Mouse (Mus musculus) heart, embryonic 12.5 days (tissue): ENCODE measurements at regions not wholly inside any gene's neighbourhood (a gene's known extent, or its start where the extent isn't known, plus 50 kb on each side); places are given as distances from the start of the nearest gene placed in this dataset.
A peak's percentile ranks its signal among the peaks of the same experiment; 100 is the strongest.

Experiments
- ATAC-seq: fragments of 200-750 bp; cut with Nextera tagmentation; 2 replicates; pipeline ENCODE4 v1.8.0; 2017; ENCODE audit warnings: moderate TSS enrichment, moderate library complexity; ENCODE audit not compliant: insufficient number of reproducible peaks, low FRiP score
- H3K27ac ChIP-seq: fragments of 300-500 bp; sonication (generic); 2 replicates; pipeline ENCODE4 v1.5.1; 2016; ENCODE audit warnings: mild to moderate bottlenecking, moderate library complexity; ENCODE audit not compliant: poor library complexity, severe bottlenecking
- H3K27me3 ChIP-seq: fragments of 300-500 bp; sonication (generic); replicated peaks from 2 replicates; pipeline ENCODE4 v1.6.1; 2016; ENCODE audit warnings: mild to moderate bottlenecking, moderate library complexity
- H3K36me3 ChIP-seq: fragments of 300-500 bp; sonication (generic); 2 replicates; pipeline ENCODE4 v1.6.1; 2016; ENCODE audit warnings: mild to moderate bottlenecking, moderate library complexity
- H3K4me1 ChIP-seq: fragments of 300-500 bp; sonication (generic); replicated peaks from 2 replicates; pipeline ENCODE4 v1.6.1; 2016; ENCODE audit warnings: mild to moderate bottlenecking
- H3K4me2 ChIP-seq: fragments of 300-500 bp; sonication (generic); 2 replicates; pipeline ENCODE4 v1.6.1; 2016; ENCODE audit warnings: mild to moderate bottlenecking, moderate library complexity
- H3K4me3 ChIP-seq: fragments of 300-500 bp; sonication (generic); 2 replicates; pipeline ENCODE4 v1.5.1; 2016; ENCODE audit warnings: mild to moderate bottlenecking
- H3K9ac ChIP-seq: fragments of 300-500 bp; sonication (generic); 2 replicates; pipeline ENCODE4 v1.6.1; 2016; ENCODE audit warnings: mild to moderate bottlenecking, moderate library complexity
- H3K9me3 ChIP-seq: fragments of 300-500 bp; sonication (generic); replicated peaks from 2 replicates; pipeline ENCODE4 v1.6.1; 2016; ENCODE audit warnings: mild to moderate bottlenecking, moderate library complexity
- WGBS: fragments of 180-500 bp; shearing (Covaris S2); methylation state at CpG from one replicate; pipeline ENCODE4 v1.1.7; 2016; 5-methylcytosine and 5-hydroxymethylcytosine counted together

DNA sequence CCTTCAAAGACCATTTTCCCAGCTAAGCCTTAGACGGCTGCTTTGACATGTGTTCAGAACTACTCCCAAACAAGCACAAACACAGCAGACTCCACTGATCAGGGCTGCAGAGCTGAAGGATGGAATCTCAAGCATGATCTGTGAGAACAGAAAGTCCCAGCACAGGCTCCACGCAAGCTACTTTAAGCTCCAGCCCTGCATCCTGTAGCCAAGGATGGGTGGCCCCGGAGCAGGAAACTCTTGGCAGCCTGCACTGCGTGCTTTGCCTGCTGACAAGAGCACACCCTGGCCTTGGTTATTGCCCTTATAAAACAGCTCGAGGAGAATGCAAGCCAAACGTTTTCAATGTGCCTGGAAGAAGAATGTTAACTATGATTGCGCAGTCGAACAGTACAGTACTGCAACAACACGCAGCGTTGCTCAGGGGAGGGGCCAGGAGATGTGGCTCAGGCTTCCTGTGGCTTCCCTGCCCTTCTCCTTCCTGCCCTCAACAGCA is 581.5 kb upstream of the Klf4 start:
- Histone ChIP-seq H3K9ac (0 out of 2 replicates have a peak overlapping the region, but pooled peaks have one; percentile 39), H3K36me3 (no peaks in the 10 kb centered on the region), H3K4me3 (peak overlapping the region; percentile 10; the same call in 1 of the 2 replicates), H3K4me2 (peak overlapping the region; percentile 51), H3K27me3 (no peaks in the 10 kb centered on the region), H3K9me3 (no peaks in the 10 kb centered on the region), H3K27ac (peak overlapping the region; percentile 71), H3K4me1 (peaks cover 12% of the 10 kb centered on the region)
- peak; percentile 80 for ATAC-seq
- 13% methylated on average over 10 of the region's 10 CpGs for WGBS

DNA sequence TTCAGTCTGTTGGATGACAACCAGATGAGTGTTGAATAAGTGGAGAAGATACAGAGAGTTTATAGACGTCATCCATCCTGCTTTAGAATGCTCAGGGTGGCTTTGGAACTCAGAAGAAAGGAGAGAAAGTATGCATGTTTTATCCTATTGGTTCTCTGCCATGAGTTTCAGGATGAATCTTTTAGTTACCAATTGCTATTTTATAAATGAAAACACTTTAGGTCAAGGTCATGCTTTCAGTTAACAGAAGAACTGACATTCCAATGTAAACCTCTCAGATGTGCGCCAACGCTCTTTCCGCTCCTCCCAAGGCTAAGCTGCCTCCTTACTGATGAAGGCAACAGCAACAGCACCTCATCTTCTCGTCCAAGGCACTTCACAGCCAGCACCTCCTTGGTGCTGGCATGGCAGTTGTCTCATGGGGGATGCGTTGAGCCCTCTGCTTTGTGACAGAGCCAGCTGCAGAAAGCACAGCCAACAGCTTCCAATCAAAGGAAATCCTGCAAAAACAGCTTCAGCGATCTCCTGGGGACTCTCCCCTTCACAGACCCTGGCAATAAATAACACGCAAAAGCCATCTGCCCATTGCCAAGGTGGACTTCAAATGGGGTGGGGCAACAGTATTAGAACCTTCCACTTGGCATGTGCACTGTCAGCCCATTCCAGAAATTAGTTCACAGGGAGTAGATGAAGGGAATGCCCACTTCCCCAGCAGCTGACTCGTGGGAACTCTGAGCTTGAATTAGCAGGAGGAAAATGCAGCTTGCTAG is 580.9 kb upstream of the Klf4 start:
- 0 out of 2 replicates have a peak overlapping the region, but pooled peaks have one; percentile 39 for H3K9ac ChIP-seq
- H3K4me1 ChIP-seq = peaks cover 12% of the 10 kb centered on the region
- H3K27me3 ChIP-seq = no peaks in the 10 kb centered on the region
- peak; percentile 15; the same call in 1 of the 2 replicates for ATAC-seq
- H3K9me3 ChIP-seq = no peaks in the 10 kb centered on the region
- no peaks in the 10 kb centered on the region for H3K36me3 ChIP-seq
- WGBS = 46% methylated on average over 9 of the region's 9 CpGs
- no peak overlapping the region for H3K4me3 ChIP-seq
- H3K4me2 ChIP-seq = peak overlapping the region; percentile 51
- H3K27ac ChIP-seq = peak overlapping the region; percentile 71

DNA sequence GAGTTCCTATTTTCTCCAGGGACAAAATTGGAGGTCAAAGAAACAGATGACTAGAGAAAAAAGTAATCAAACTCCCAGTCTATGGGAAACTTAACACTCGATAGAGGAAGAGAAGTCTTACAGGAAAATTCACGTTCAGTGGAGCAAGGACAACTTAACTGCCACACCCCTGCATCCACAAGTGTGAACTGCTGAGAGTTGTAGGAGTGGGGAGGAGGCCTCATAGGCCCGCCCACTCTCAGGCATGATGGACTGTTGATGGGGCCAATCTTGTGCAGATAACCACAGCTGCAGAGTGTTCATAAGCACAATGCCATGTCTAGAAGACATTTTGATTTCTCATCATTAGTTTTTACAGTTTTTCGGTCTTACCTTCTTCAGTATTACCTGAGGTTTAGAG is 574.7 kb upstream of the Klf4 start:
- Histone ChIP-seq H3K27ac (no peak overlapping the region), H3K9me3 (no peaks in the 10 kb centered on the region), H3K4me1 (no peaks in the 10 kb centered on the region), H3K4me3 (no peak overlapping the region), H3K27me3 (no peaks in the 10 kb centered on the region), H3K4me2 (no peak overlapping the region), H3K9ac (no peak overlapping the region), H3K36me3 (no peaks in the 10 kb centered on the region)
- no peak for ATAC-seq
- 60% methylated on average over 4 of the region's 4 CpGs for WGBS

DNA sequence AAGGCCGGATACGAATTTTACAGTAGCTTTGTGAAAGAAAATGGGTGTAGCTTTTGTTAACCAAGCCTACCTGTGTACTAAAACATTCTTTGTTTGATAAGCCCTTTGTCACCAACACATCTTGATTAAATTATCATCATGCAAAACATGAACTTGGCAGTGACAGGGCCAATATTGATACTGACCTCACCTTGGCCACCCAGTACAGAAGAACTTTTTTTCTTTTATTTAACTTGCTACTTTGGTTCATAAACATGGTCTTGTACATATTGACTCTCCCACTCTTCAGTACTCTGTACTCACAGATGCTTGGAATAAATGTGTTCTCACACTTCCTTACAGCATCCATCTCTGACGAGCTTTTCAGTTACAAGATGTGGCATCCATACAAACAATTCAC is 570.0 kb upstream of the Klf4 start:
- H3K4me3 ChIP-seq = no peak overlapping the region

DNA sequence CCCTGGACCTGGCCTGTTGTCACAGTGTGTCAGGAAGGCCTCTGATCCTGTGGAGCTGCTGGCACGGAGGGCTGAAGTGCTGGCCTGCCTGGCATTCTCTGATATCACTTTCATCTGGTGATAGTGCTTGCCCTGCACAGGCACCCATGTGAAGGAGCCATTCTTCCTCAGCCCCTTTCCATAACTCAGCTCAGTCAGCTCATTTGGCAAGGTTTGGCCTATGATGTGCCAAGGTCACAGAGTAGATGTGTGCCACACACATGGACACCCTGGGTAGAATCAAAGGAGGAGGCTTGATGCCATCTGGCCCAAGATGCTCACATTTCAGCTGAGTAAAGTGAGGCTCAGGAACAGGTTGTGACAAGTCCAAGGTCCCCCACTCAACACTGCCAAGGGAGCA is 558.5 kb upstream of the Klf4 start:
- Histone ChIP-seq H3K4me2 (no peak overlapping the region), H3K27ac (no peak overlapping the region), H3K36me3 (no peaks in the 10 kb centered on the region), H3K27me3 (no peaks in the 10 kb centered on the region), H3K9ac (no peak overlapping the region), H3K9me3 (no peaks in the 10 kb centered on the region), H3K4me1 (peaks cover 10% of the 10 kb centered on the region; the same call in 1 of the 2 replicates), H3K4me3 (no peak overlapping the region)
- no peak for ATAC-seq
- WGBS = 60% methylated on average over 1 of the region's 1 CpGs

More for the DNA sequence above, 570.0 kb upstream of the Klf4 start:
- WGBS = 79% methylated on average over 3 of the region's 3 CpGs
- Histone ChIP-seq H3K36me3 (no peaks in the 10 kb centered on the region), H3K4me2 (no peak overlapping the region), H3K27ac (no peak overlapping the region), H3K9me3 (no peaks in the 10 kb centered on the region), H3K9ac (no peak overlapping the region), H3K27me3 (no peaks in the 10 kb centered on the region), H3K4me1 (no peaks in the 10 kb centered on the region)
- no peak for ATAC-seq

DNA sequence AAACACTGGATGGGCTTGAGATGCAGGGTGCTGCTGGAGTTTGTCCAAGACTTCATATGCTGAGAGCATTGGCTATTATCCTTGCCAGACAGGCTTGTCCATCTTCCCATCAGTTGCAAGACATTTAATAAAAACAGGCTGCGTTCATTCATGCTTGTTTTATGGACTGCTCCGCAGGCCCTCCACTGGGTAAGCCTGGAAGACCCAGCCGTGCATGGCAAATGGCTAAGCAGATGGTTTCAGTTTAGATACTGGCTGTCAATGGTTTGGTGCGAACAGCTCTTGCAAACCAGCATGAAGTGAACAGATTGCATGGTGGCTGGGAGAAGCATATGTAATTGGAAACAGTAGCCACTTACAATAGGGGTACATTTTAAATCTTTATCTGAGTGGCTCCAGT is 556.4 kb upstream of the Klf4 start:
- H3K27ac ChIP-seq = no peak overlapping the region
- no peaks in the 10 kb centered on the region for H3K36me3 ChIP-seq
- no peaks in the 10 kb centered on the region for H3K9me3 ChIP-seq
- H3K4me2 ChIP-seq = no peak overlapping the region
- H3K4me3 ChIP-seq = no peak overlapping the region
- no peak for ATAC-seq
- H3K9ac ChIP-seq = no peak overlapping the region
- H3K4me1 ChIP-seq = peaks cover 10% of the 10 kb centered on the region; the same call in 1 of the 2 replicates
- H3K27me3 ChIP-seq = no peaks in the 10 kb centered on the region
- 59% methylated on average over 4 of the region's 4 CpGs for WGBS

DNA sequence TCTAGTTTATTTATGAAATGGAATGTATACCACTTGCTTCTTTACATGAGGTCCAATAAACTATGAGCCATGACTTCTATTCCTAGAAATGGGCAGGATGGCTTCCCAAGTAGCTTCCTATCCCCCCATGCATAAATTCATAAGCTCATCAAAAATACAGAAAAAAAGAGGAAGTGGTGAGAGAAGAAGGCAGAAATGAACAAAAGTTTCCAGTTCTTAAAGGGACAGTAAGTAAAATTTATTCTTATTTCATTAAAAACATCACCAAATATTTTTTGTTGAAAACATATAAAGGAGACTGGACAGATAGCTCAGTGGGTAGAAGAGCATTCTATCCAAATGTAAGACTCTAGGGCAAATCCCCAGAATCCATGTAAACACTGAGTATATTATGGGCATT is 554.0 kb upstream of the Klf4 start:
- H3K27me3 ChIP-seq = no peaks in the 10 kb centered on the region
- no peak for ATAC-seq
- no peaks in the 10 kb centered on the region for H3K9me3 ChIP-seq

DNA sequence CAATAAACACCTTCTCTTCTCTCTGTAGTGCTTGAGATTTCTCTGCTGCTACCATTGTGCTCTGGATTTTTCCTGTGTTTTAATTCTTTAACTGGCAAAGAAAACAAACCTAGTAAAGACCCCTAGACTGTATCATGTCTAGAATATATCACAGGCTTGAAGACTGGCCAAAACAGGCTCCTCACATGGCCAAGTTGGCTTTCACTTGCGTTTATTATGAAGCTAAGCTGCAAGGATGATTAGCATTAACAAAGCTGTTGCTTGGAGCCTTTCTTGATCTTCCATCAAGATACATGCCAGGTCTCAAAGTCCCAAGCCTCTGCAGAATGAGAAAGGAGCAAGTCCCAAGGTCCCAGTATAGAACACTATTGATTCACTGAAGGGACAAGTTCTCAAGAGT is 551.9 kb upstream of the Klf4 start:
- Histone ChIP-seq H3K4me2 (no peak overlapping the region), H3K4me1 (no peaks in the 10 kb centered on the region), H3K36me3 (no peaks in the 10 kb centered on the region), H3K27ac (no peak overlapping the region), H3K9ac (no peak overlapping the region), H3K27me3 (no peaks in the 10 kb centered on the region), H3K4me3 (no peak overlapping the region), H3K9me3 (no peaks in the 10 kb centered on the region)
- 57% methylated on average over 1 of the region's 1 CpGs for WGBS
- no peak for ATAC-seq

More for the DNA sequence above, 554.0 kb upstream of the Klf4 start:
- no peak overlapping the region for H3K9ac ChIP-seq
- no peak overlapping the region for H3K4me3 ChIP-seq
- H3K27ac ChIP-seq = no peak overlapping the region
- no peak overlapping the region for H3K4me2 ChIP-seq
- H3K36me3 ChIP-seq = no peaks in the 10 kb centered on the region
- peaks cover 6% of the 10 kb centered on the region; the same call in 1 of the 2 replicates for H3K4me1 ChIP-seq

DNA sequence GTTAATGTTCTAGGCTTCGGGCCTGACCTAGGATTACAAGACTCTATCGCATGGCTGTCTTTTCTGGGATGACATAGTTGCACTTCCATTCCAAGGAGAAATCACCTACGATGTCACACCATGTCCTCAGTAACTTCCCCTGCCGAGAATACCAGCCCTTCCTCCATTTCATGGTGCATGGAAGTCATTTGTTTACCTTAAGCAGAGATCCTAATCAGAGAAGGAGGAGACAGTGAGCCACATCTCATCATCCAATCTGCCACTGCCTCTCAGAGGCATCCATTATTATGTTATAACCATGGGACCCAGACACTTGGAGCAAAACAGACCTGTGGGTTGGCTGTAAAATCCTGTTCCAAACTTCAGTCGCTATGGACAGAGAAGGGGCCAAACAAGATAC is 550.1 kb upstream of the Klf4 start:
- Histone ChIP-seq H3K4me1 (no peaks in the 10 kb centered on the region), H3K9ac (no peak overlapping the region), H3K27ac (no peak overlapping the region), H3K36me3 (no peaks in the 10 kb centered on the region), H3K27me3 (no peaks in the 10 kb centered on the region), H3K9me3 (no peaks in the 10 kb centered on the region), H3K4me2 (no peak overlapping the region), H3K4me3 (no peak overlapping the region)
- no peak for ATAC-seq
- 78% methylated on average over 5 of the region's 5 CpGs for WGBS

DNA sequence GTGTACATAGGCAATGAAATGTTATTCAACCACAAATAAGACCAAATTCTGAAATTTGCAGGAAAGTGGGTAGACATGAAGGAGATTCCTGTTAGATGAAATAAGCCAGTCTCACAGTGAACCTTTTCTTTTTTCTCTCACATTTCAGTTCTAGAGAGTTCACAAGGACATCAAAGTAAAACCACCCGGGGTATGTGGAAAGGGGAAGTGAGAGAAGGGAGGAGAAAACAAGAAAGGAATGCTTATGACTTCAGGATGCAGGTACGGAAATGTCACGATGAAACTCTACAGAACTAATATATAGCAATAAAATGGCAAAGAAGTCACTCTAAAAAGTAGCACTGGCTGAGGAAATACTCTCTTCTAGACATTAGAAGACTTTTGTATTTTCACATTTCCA is 548.7 kb upstream of the Klf4 start:
- no peaks in the 10 kb centered on the region for H3K36me3 ChIP-seq
- H3K9ac ChIP-seq = no peak overlapping the region
- H3K4me2 ChIP-seq = no peak overlapping the region
- no peaks in the 10 kb centered on the region for H3K9me3 ChIP-seq
- H3K4me3 ChIP-seq = no peak overlapping the region
- H3K27me3 ChIP-seq = no peaks in the 10 kb centered on the region
- no peak overlapping the region for H3K27ac ChIP-seq
- H3K4me1 ChIP-seq = no peaks in the 10 kb centered on the region
- no peak for ATAC-seq
- WGBS = 61% methylated on average over 3 of the region's 3 CpGs

DNA sequence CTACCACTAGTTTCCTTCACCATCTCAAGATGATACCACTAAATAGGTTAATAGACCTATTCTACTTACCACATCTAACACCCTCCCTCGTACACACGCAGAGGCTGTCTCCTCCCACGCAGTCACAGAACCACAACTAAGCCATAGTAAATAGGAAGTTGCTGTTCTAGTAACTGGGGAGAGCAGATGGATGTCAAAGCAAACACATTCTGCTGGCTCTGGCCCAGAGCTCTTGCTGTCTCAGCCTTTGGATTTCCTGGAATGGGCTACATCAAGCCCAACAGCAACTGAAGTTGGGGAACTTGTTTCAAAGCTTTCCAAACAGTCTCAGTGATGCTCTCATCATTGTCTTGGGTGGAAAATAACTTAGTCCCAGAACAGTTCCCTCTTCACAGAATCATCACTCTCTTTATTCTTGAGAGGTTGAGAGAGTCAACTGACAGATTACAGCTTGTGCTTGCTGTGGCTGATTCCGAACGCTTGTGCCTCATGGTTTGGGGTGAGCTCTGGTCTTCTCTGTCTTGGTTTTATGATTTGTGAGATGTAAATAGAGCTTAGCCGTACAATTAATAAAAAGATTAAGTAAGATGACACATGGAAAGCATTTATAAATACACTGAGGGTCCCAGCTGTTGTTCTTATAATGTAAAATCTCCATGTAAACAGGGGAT is 538.5 kb upstream of the Klf4 start:
- WGBS = 68% methylated on average over 6 of the region's 6 CpGs
- Histone ChIP-seq H3K9ac (no peak overlapping the region), H3K27me3 (no peaks in the 10 kb centered on the region), H3K27ac (no peak overlapping the region), H3K9me3 (no peaks in the 10 kb centered on the region), H3K36me3 (no peaks in the 10 kb centered on the region), H3K4me1 (no peaks in the 10 kb centered on the region), H3K4me3 (no peak overlapping the region), H3K4me2 (no peak overlapping the region)
- no peak for ATAC-seq
